Mouse (Mus musculus): ENCODE results near the gene Mcm9. TPM values are rescaled to one million over a fixed set of nuclear protein-coding genes. Genes with fewer than 3 reads are reported as not detected.
A peak's percentile ranks its signal among the peaks of the same experiment; 100 is the strongest.
"Not testable (repeated sequence)": the region's sequence is repeated elsewhere in the genome, so short reads cannot be mapped to it uniquely, and the experiment has no call there.

Gene Mcm9
- polyA plus RNA-seq (2015; fragmentation: Nextera tagmentation; extraction: Ambion mirVana), result 5.6 and 5.8 TPM in 2 replicates

GRCm38 (mm10) chr10:53630339-53630738 is at the start of gene Mcm9:
Gene Mcm9, minus strand, starts transcription at chr10:53630439.
- H3K36me3 ChIP-seq (ENCODE audit: control insufficient read depth, insufficient read depth, low read length); H3K9me3 ChIP-seq (ENCODE audit: control insufficient read depth, low read length); ATAC-seq; H3K4me1 ChIP-seq (ENCODE audit: control insufficient read depth, insufficient read depth, low read length); H3K27me3 ChIP-seq (replicated peaks; ENCODE audit: control insufficient read depth, insufficient read depth, low read length): not testable (repeated sequence)
- H3K4me3 ChIP-seq (ENCODE audit: low read length), result peak within 1 kb of the TSS; percentile 77
- WGBS, result 57% methylated on average over 10 of the region's 10 CpGs
- peak within 1 kb of the TSS; percentile 88 for H3K9ac ChIP-seq (ENCODE audit: low read depth, low read length)
- H3K27ac ChIP-seq (ENCODE audit: low read length), result peak within 1 kb of the TSS; percentile 96
- H3K4me2 ChIP-seq (ENCODE audit: low read depth, low read length), result peak within 1 kb of the TSS; percentile 53

- H3K36me3 ChIP-seq (ENCODE audit: control insufficient read depth, insufficient read depth, low read length), result no peaks in the 10 kb centered on the region
- H3K9me3 ChIP-seq (ENCODE audit: control insufficient read depth, low read length), result no peaks in the 10 kb centered on the region
- WGBS, result 87% methylated on average over 4 of the region's 4 CpGs
- H3K9ac ChIP-seq (ENCODE audit: low read depth, low read length), result no peak overlapping the region
- no peak overlapping the region for H3K4me2 ChIP-seq (ENCODE audit: low read depth, low read length)
- H3K4me1 ChIP-seq (ENCODE audit: control insufficient read depth, insufficient read depth, low read length), result no peaks in the 10 kb centered on the region
- no peak overlapping the region for H3K4me3 ChIP-seq (ENCODE audit: low read length)
- H3K27me3 ChIP-seq (replicated peaks; ENCODE audit: control insufficient read depth, insufficient read depth, low read length), result no peaks in the 10 kb centered on the region
- no peak overlapping the region for H3K27ac ChIP-seq (ENCODE audit: low read length)
- ATAC-seq, result no peak
Measured at GRCm38 (mm10) chr10:53661788-53662187, 31.5 kb upstream of the Mcm9 start.

GRCm38 (mm10) chr10:53654239-53654638 is 24.0 kb upstream of the Mcm9 start:
- not testable (repeated sequence) for H3K4me3 ChIP-seq (ENCODE audit: low read length); H3K9ac ChIP-seq (ENCODE audit: low read depth, low read length); H3K36me3 ChIP-seq (ENCODE audit: control insufficient read depth, insufficient read depth, low read length); ATAC-seq; H3K9me3 ChIP-seq (ENCODE audit: control insufficient read depth, low read length); H3K27ac ChIP-seq (ENCODE audit: low read length); H3K4me1 ChIP-seq (ENCODE audit: control insufficient read depth, insufficient read depth, low read length); H3K27me3 ChIP-seq (replicated peaks; ENCODE audit: control insufficient read depth, insufficient read depth, low read length); H3K4me2 ChIP-seq (ENCODE audit: low read depth, low read length)
- 74% methylated on average over 5 of the region's 5 CpGs for WGBS

GRCm38 (mm10) chr10:53650683-53651082 is 20.4 kb upstream of the Mcm9 start:
- Histone ChIP-seq H3K9me3 (ENCODE audit: control insufficient read depth, low read length) (no peaks in the 10 kb centered on the region), H3K4me3 (ENCODE audit: low read length) (no peak overlapping the region), H3K27ac (ENCODE audit: low read length) (no peak overlapping the region), H3K4me2 (ENCODE audit: low read depth, low read length) (no peak overlapping the region), H3K36me3 (ENCODE audit: control insufficient read depth, insufficient read depth, low read length) (no peaks in the 10 kb centered on the region), H3K9ac (ENCODE audit: low read depth, low read length) (no peak overlapping the region), H3K27me3 (replicated peaks; ENCODE audit: control insufficient read depth, insufficient read depth, low read length) (no peaks in the 10 kb centered on the region), H3K4me1 (ENCODE audit: control insufficient read depth, insufficient read depth, low read length) (no peaks in the 10 kb centered on the region)
- WGBS, result 74% methylated on average over 2 of the region's 2 CpGs
- no peak for ATAC-seq

GRCm38 (mm10) chr10:53641507-53641906 is 11.3 kb upstream of the Mcm9 start:
- Histone ChIP-seq H3K27ac (ENCODE audit: low read length) (no peak overlapping the region), H3K4me2 (ENCODE audit: low read depth, low read length) (no peak overlapping the region), H3K27me3 (replicated peaks; ENCODE audit: control insufficient read depth, insufficient read depth, low read length) (no peaks in the 10 kb centered on the region), H3K36me3 (ENCODE audit: control insufficient read depth, insufficient read depth, low read length) (no peaks in the 10 kb centered on the region), H3K9me3 (ENCODE audit: control insufficient read depth, low read length) (no peaks in the 10 kb centered on the region), H3K4me3 (ENCODE audit: low read length) (no peak overlapping the region), H3K9ac (ENCODE audit: low read depth, low read length) (no peak overlapping the region), H3K4me1 (ENCODE audit: control insufficient read depth, insufficient read depth, low read length) (no peaks in the 10 kb centered on the region)
- no peak for ATAC-seq

- Histone ChIP-seq H3K27ac (ENCODE audit: low read length) (no peak overlapping the region), H3K36me3 (ENCODE audit: control insufficient read depth, insufficient read depth, low read length) (no peaks in the 10 kb centered on the region), H3K4me3 (ENCODE audit: low read length) (no peak overlapping the region), H3K9me3 (ENCODE audit: control insufficient read depth, low read length) (no peaks in the 10 kb centered on the region), H3K9ac (ENCODE audit: low read depth, low read length) (no peak overlapping the region), H3K4me2 (ENCODE audit: low read depth, low read length) (no peak overlapping the region), H3K4me1 (ENCODE audit: control insufficient read depth, insufficient read depth, low read length) (no peaks in the 10 kb centered on the region), H3K27me3 (replicated peaks; ENCODE audit: control insufficient read depth, insufficient read depth, low read length) (no peaks in the 10 kb centered on the region)
- WGBS, result 73% methylated on average over 13 of the region's 13 CpGs
- no peak for ATAC-seq
Measured at GRCm38 (mm10) chr10:53635246-53635971, 5.2 kb upstream of the Mcm9 start.

- 86% methylated on average over 10 of the region's 10 CpGs for WGBS
Measured at GRCm38 (mm10) chr10:53634160-53634559, 3.9 kb upstream of the Mcm9 start.

GRCm38 (mm10) chr10:53629918-53630250 is 355 bp downstream of the Mcm9 start:
- Histone ChIP-seq H3K36me3 (ENCODE audit: control insufficient read depth, insufficient read depth, low read length) (no peaks in the 10 kb centered on the region), H3K9me3 (ENCODE audit: control insufficient read depth, low read length) (no peaks in the 10 kb centered on the region), H3K9ac (ENCODE audit: low read depth, low read length) (peak overlapping the region; percentile 88), H3K4me3 (ENCODE audit: low read length) (peak overlapping the region; percentile 77), H3K4me1 (ENCODE audit: control insufficient read depth, insufficient read depth, low read length) (peaks cover 3% of the 10 kb centered on the region; the same call in 1 of the 2 replicates), H3K27ac (ENCODE audit: low read length) (peak overlapping the region; percentile 96), H3K27me3 (replicated peaks; ENCODE audit: control insufficient read depth, insufficient read depth, low read length) (no peaks in the 10 kb centered on the region), H3K4me2 (ENCODE audit: low read depth, low read length) (peak overlapping the region; percentile 53; the same call in 1 of the 2 replicates)
- ATAC-seq, result peak; percentile 96
- WGBS, result under 1% methylated on average over 34 of the region's 35 CpGs

More at GRCm38 (mm10) chr10:53634160-53634559, 3.9 kb upstream of the Mcm9 start:
- H3K4me3 ChIP-seq (ENCODE audit: low read length), result no peak overlapping the region
- H3K4me1 ChIP-seq (ENCODE audit: control insufficient read depth, insufficient read depth, low read length), result no peaks in the 10 kb centered on the region
- H3K9ac ChIP-seq (ENCODE audit: low read depth, low read length), result no peak overlapping the region
- H3K4me2 ChIP-seq (ENCODE audit: low read depth, low read length), result no peak overlapping the region
- H3K27ac ChIP-seq (ENCODE audit: low read length), result no peak overlapping the region
- ATAC-seq, result no peak
- no peaks in the 10 kb centered on the region for H3K36me3 ChIP-seq (ENCODE audit: control insufficient read depth, insufficient read depth, low read length)
- H3K27me3 ChIP-seq (replicated peaks; ENCODE audit: control insufficient read depth, insufficient read depth, low read length), result no peaks in the 10 kb centered on the region
- no peaks in the 10 kb centered on the region for H3K9me3 ChIP-seq (ENCODE audit: control insufficient read depth, low read length)

GRCm38 (mm10) chr10:53629247-53629917 is 857 bp downstream of the Mcm9 start:
- H3K36me3 ChIP-seq (ENCODE audit: control insufficient read depth, insufficient read depth, low read length), result no peaks in the 10 kb centered on the region; the same call in 1 of the 2 replicates
- H3K27ac ChIP-seq (ENCODE audit: low read length), result peak overlapping the region; percentile 96
- H3K9me3 ChIP-seq (ENCODE audit: control insufficient read depth, low read length), result no peaks in the 10 kb centered on the region
- H3K4me3 ChIP-seq (ENCODE audit: low read length), result peak overlapping the region; percentile 77
- H3K4me2 ChIP-seq (ENCODE audit: low read depth, low read length), result peak overlapping the region; percentile 53
- no peaks in the 10 kb centered on the region for H3K27me3 ChIP-seq (replicated peaks; ENCODE audit: control insufficient read depth, insufficient read depth, low read length)
- peaks cover 3% of the 10 kb centered on the region; the same call in 1 of the 2 replicates for H3K4me1 ChIP-seq (ENCODE audit: control insufficient read depth, insufficient read depth, low read length)
- H3K9ac ChIP-seq (ENCODE audit: low read depth, low read length), result peak overlapping the region; percentile 88
- whole genome bisulfite sequencing, result under 1% methylated on average over 67 of the region's 67 CpGs
- ATAC-seq, result peak; percentile 86

Data from intestine, embryonic 16.5 days (tissue).